Mouse (Mus musculus): ENCODE measurements at regions not wholly inside any gene's neighbourhood (a gene's known extent, or its start where the extent isn't known, plus 50 kb on each side); places are given as distances from the start of the nearest gene placed in this dataset.

DNA sequence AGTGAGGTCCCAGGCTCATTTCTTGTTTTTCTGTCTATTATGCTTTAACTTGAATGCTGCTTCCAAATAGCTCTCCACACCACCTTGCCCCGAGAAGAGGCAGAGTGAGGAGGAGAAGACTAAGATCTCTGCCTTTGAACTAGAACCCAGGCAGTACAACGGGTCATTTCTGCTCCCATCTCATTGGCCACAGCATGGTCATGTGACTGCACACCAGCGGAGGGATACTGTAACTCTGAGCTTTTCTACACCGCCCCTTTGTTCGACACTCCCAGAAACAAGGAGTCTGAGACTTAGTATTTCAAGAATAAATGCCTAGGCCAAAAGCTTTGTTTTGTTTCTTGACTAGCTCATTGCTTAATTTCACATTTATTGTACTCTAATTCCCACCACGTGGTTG lies 230.5 kb upstream of the Habp2 start:
- WGBS: 77% methylated on average over 6 of the region's 6 CpGs
- Histone ChIP-seq H3K4me3 (no peak overlapping the region), H3K4me1 (peaks cover 11% of the 10 kb centered on the region; the same call in 1 of the 2 replicates), H3K9me3 (replicated peaks) (no peaks in the 10 kb centered on the region), H3K36me3 (no peaks in the 10 kb centered on the region), H3K27me3 (ENCODE audit: low read depth, poor library complexity, severe bottlenecking) (0 out of 2 replicates have a peak, but pooled peaks cover 9% of the 10 kb centered on the region), H3K27ac (no peak overlapping the region)
- DNase-seq (ENCODE audit: low spot score): no peak

DNA sequence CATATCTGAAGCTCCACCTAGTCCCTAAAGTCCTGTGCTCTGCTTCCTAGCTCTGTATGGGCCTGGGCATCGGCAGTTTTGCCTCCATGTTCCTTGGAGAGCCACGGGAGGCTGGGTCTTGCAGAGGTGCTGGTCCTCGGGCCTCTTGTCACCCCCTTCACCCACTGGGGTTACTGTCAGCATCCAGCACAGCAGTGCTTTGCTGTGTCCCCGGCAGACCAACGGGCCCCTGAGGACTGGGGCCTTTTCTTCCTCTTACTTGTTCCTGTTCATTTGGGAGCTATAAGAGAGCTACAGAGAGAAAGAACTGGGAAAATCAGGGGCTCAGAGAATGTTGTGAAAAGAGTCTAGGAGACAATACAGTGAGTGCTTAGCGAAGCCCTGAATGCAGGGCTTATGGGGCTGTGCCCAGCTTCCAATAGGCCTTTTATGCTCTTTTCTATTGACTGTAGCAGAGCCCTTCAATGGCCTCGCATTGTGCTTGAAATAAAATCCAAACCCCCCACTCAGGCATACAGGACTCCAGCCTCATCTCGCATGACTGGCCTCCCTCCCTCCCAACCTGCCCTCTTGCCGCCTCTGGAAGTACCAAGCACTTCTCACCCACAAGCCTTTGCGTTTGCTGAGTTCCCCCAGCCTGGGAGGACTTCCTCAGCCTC lies 224.9 kb upstream of the Habp2 start:
- 75% methylated on average over 10 of the region's 10 CpGs for WGBS
- DNase-seq (ENCODE audit: low spot score): no peak
- Histone ChIP-seq H3K4me3 (no peak overlapping the region), H3K9me3 (replicated peaks) (no peaks in the 10 kb centered on the region), H3K27ac (no peak overlapping the region), H3K4me1 (0 out of 2 replicates have a peak, but pooled peaks cover 6% of the 10 kb centered on the region), H3K27me3 (ENCODE audit: low read depth, poor library complexity, severe bottlenecking) (0 out of 2 replicates have a peak, but pooled peaks cover 6% of the 10 kb centered on the region), H3K36me3 (no peaks in the 10 kb centered on the region)

DNA sequence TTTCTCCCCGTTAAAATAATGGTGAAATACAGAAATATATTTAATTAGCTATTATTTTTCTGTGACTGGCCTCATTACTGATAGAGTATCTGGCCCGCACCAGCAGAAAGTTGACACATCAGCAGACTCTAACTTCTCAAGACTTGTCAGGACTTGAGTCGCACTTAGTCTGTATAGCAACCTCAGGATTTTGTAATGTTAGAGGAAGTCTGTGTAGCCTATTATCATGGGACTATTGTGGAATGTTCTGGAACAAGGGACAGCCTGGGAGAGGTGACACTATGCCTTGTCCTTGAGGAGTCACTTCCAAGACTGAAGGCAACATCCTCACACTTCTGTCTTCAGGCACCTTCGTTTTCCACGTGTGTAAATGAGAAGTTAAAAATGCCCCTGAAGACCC lies 223.8 kb upstream of the Habp2 start:
- peaks cover 9% of the 10 kb centered on the region for H3K4me1 ChIP-seq
- H3K27ac ChIP-seq: no peak overlapping the region
- H3K4me3 ChIP-seq: no peak overlapping the region
- H3K27me3 ChIP-seq (ENCODE audit: low read depth, poor library complexity, severe bottlenecking): 0 out of 2 replicates have a peak, but pooled peaks cover 6% of the 10 kb centered on the region
- H3K36me3 ChIP-seq: no peaks in the 10 kb centered on the region
- H3K9me3 ChIP-seq (replicated peaks): no peaks in the 10 kb centered on the region
- WGBS: 76% methylated on average over 5 of the region's 5 CpGs
- no peak for DNase-seq (ENCODE audit: low spot score)

DNA sequence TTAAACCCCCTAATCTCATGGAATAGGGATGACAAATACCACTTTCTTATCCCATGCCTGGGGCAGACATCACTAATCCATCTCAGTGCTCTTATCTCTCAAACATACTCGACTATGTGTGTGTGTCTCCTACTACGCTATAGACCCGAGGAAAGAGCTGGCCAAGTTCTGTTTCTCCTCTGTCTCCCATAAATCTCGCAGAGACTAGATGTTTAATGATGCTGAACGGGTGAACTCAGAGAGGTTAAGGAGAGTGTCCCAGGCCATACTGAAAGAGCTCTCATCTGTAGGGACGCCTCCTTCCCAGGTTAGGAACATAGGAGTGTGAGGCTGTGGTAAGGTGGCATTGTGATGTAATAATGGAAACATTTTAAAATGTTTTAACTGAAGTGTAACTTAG lies 221.2 kb upstream of the Habp2 start:
- Histone ChIP-seq H3K4me1 (peaks cover 21% of the 10 kb centered on the region), H3K36me3 (no peaks in the 10 kb centered on the region), H3K27ac (no peak overlapping the region), H3K4me3 (no peak overlapping the region), H3K27me3 (ENCODE audit: low read depth, poor library complexity, severe bottlenecking) (peaks cover 11% of the 10 kb centered on the region), H3K9me3 (replicated peaks) (no peaks in the 10 kb centered on the region)
- WGBS: 60% methylated on average over 6 of the region's 6 CpGs
- DNase-seq (ENCODE audit: low spot score): no peak

DNA sequence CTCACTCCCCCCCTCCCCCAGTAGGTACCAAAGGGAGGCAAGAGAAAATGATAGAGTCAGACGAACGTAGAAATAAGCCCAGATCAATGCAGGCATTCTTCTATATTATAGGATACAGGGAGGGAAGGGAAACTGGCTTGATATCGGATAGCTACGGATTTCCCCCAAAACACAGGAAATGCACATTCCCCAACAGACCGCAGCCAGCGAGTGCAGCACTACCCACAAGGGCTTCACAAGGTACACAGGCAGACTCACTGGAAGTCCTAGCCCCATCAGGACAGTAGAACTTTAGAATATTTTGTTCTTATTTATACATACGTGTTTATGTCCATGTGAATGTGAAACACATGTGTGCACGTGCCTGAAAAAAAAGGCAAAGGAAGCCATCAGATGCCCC lies 218.8 kb upstream of the Habp2 start:
- Histone ChIP-seq H3K4me3 (no peak overlapping the region), H3K36me3 (no peaks in the 10 kb centered on the region), H3K27ac (peak overlapping the region; percentile 50; the same call in 1 of the 2 replicates), H3K27me3 (ENCODE audit: low read depth, poor library complexity, severe bottlenecking) (peaks cover 16% of the 10 kb centered on the region), H3K4me1 (peaks cover 34% of the 10 kb centered on the region), H3K9me3 (replicated peaks) (no peaks in the 10 kb centered on the region)
- 83% methylated on average over 8 of the region's 8 CpGs for WGBS
- DNase-seq (ENCODE audit: low spot score): no peak

DNA sequence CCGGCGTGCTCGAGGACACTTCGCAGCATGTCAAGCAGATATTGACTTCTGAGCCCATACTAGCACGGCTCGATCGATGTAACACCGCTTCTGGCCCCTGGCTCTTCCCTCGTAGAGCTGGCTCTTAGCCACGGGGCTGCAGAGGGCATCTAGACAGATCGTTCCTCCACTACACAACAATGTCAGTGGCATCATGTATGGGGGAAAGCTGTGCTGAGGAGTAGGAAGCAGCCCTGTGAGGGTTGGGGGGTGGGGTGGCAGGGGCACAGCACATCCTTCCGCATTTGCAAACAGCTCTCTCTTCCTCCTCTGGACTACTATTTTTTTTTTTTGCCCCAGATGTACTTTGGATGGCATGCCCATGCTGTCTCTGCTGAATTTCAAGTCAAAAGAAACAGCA lies 218.1 kb upstream of the Habp2 start:
- H3K27me3 ChIP-seq (ENCODE audit: low read depth, poor library complexity, severe bottlenecking): peaks cover 18% of the 10 kb centered on the region

DNA sequence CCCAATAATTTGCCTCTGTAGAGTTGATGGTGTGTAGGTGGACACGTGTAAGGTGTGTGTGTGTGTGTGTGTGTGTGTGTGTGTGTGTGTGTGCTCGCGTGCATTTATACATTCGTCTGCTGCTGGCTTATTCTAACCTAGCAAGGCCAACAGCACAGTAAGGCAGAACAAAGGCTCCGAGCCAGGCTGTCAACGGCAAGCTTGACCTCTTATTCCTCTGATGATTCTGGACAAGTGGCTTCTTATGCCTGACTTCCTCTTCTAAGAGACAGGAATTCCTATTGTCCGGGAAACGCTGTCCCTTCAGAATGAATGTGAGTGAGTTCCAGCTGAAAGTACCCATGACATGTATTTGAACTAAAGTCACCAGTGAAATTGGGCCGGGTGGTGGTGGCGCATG lies 217.7 kb upstream of the Habp2 start:
- Histone ChIP-seq H3K9me3 (replicated peaks) (no peaks in the 10 kb centered on the region), H3K27me3 (ENCODE audit: low read depth, poor library complexity, severe bottlenecking) (peaks cover 20% of the 10 kb centered on the region), H3K36me3 (no peaks in the 10 kb centered on the region), H3K4me1 (peaks cover 32% of the 10 kb centered on the region), H3K4me3 (no peak overlapping the region), H3K27ac (peak overlapping the region; percentile 16; the same call in 1 of the 2 replicates)
- DNase-seq (ENCODE audit: low spot score): peak; percentile 31
- WGBS: 86% methylated on average over 10 of the region's 10 CpGs

More for the DNA sequence above, 218.1 kb upstream of the Habp2 start:
- H3K4me1 ChIP-seq: peaks cover 32% of the 10 kb centered on the region
- H3K36me3 ChIP-seq: no peaks in the 10 kb centered on the region
- H3K4me3 ChIP-seq: no peak overlapping the region
- WGBS: 90% methylated on average over 12 of the region's 12 CpGs
- no peaks in the 10 kb centered on the region for H3K9me3 ChIP-seq (replicated peaks)
- DNase-seq (ENCODE audit: low spot score): peak; percentile 26
- peak overlapping the region; percentile 16; the same call in 1 of the 2 replicates for H3K27ac ChIP-seq

DNA sequence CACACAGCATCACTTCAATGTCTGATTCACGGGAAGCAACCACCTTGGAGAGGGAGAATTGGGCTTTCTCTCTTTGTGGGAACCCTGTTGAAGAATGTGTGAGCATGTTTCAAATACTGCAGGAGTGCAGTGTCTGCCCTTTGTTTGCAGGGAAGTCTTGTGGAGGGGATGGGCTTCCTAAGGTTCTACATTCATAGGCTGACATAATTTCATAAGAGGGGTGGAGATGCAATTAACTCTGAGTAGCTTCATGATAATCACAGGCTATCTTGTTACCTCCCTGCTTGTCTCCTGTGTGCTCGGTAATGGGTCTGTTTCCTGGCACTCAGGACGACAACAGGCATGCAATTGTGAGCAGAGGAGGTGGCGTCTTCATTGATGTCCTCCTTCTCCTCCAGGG lies 215.6 kb upstream of the Habp2 start:
- Histone ChIP-seq H3K9me3 (replicated peaks) (no peaks in the 10 kb centered on the region), H3K36me3 (no peaks in the 10 kb centered on the region), H3K4me3 (no peak overlapping the region), H3K27ac (peak overlapping the region; percentile 70), H3K27me3 (ENCODE audit: low read depth, poor library complexity, severe bottlenecking) (peaks cover 17% of the 10 kb centered on the region), H3K4me1 (peaks cover 38% of the 10 kb centered on the region)
- 58% methylated on average over 4 of the region's 4 CpGs for WGBS
- no peak for DNase-seq (ENCODE audit: low spot score)

DNA sequence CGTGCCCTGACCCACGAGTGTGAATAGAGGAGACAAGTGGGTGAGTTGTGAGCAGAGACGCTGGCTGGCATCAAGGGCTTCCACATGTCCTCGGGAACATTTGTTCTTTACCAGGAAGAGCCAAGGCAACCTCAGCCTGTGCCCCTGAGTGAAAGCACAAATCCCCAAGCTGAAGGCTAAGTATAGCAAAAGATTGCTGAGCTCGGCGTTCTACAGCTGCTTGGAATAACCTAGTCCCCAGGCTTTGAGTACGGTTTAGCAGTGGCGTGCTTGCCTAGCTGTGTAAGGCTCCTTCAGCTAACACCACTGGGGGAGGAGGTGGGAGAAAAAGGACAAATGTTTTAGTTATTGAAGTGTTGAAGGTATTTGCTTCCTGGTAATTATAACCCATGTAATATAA lies 210.8 kb upstream of the Habp2 start:
- no peaks in the 10 kb centered on the region for H3K9me3 ChIP-seq (replicated peaks)
- no peak overlapping the region for H3K27ac ChIP-seq
- DNase-seq (ENCODE audit: low spot score): no peak
- no peaks in the 10 kb centered on the region for H3K36me3 ChIP-seq
- no peak overlapping the region for H3K4me3 ChIP-seq
- peaks cover 23% of the 10 kb centered on the region for H3K4me1 ChIP-seq
- H3K27me3 ChIP-seq (ENCODE audit: low read depth, poor library complexity, severe bottlenecking): peaks cover 38% of the 10 kb centered on the region
- 87% methylated on average over 8 of the region's 8 CpGs for WGBS

DNA sequence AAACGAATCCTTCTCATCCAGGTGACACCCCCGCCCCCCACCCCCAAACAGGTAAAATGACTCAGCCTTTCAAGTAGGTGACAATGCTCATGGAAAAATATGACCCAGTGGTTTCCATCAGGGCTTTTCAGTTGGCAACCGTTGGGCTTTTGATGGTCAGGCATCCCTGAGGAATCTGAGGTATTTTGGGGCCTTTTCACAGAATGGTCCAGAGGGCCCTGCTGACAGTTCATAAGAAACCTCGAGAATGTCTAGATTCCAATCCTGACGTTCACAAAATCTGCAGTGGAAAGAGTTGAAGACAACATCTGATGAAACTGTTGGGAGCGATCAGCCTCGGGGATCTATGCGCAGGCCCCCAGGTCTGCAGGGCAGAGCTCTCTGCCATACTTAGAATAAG lies 209.4 kb upstream of the Habp2 start:
- no peaks in the 10 kb centered on the region for H3K9me3 ChIP-seq (replicated peaks)
- no peak overlapping the region for H3K4me3 ChIP-seq
- H3K27ac ChIP-seq: no peak overlapping the region
- WGBS: 85% methylated on average over 8 of the region's 8 CpGs
- peaks cover 45% of the 10 kb centered on the region for H3K27me3 ChIP-seq (ENCODE audit: low read depth, poor library complexity, severe bottlenecking)
- H3K4me1 ChIP-seq: peaks cover 13% of the 10 kb centered on the region; the same call in 1 of the 2 replicates
- H3K36me3 ChIP-seq: no peaks in the 10 kb centered on the region
- no peak for DNase-seq (ENCODE audit: low spot score)

DNA sequence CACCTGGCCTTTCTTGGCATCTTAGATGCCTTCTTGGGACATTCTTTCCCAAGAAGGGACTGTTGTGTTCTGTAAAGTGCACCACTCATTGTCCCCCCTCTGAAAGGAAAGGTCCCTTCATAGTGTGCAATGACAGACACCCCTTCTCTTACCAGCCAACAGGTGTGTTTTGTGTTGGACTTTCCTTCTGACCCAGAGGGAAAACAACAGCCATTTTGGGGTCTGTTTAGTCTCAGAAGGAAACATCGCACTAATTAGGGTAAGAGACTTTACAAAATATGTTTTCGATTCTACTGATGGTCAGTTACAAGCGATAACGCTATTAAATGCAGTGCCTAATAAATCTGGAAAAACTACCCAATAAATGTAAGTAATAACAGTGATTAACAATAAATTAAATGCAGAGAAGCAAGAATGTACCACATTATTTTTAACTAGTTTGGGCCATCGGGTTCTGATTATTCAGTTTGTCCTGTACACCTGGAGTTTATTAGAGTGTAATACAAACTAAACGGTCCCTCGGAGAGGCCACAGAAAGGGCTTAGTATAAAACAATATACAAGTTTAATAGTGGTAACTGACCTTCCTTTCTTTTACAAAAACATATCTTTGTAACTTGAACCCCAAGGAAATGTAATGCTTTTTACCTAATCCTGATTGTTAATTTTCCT lies 200.4 kb upstream of the Habp2 start:
- Histone ChIP-seq H3K27me3 (ENCODE audit: low read depth, poor library complexity, severe bottlenecking) (peaks cover 34% of the 10 kb centered on the region), H3K4me1 (peaks cover 45% of the 10 kb centered on the region), H3K27ac (peak overlapping the region; percentile 81), H3K36me3 (peaks cover 7% of the 10 kb centered on the region; the same call in 1 of the 2 replicates), H3K9me3 (replicated peaks) (peaks cover 5% of the 10 kb centered on the region; the same call in 1 of the 2 replicates), H3K4me3 (no peak overlapping the region)
- 27% methylated on average over 7 of the region's 7 CpGs for WGBS
- DNase-seq (ENCODE audit: low spot score): no peak

DNA sequence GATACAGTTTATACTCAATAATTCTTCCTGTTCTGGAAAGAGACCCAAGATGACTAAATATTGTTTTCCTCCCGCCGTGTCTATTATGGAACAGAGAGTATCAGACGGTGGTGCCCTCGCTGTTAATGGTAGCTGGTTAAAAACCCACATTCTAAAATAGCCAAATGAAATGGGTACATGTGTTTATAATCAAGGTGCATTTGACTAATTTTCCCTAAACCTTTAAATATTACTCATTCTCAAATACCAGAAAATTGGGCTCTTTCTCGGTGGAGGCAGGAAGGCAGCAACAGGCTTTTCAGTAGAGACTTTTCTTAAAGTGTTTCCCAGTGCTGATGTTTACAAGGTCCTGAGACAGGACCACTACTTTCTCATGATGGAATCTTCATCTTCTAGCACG lies 199.8 kb upstream of the Habp2 start:
- peaks cover 45% of the 10 kb centered on the region for H3K4me1 ChIP-seq
- H3K9me3 ChIP-seq (replicated peaks): peaks cover 5% of the 10 kb centered on the region; the same call in 1 of the 2 replicates
- no peak overlapping the region for H3K4me3 ChIP-seq
- 35% methylated on average over 6 of the region's 6 CpGs for WGBS
- peaks cover 7% of the 10 kb centered on the region; the same call in 1 of the 2 replicates for H3K36me3 ChIP-seq
- H3K27ac ChIP-seq: peak overlapping the region; percentile 81; the same call in 1 of the 2 replicates
- H3K27me3 ChIP-seq (ENCODE audit: low read depth, poor library complexity, severe bottlenecking): peaks cover 34% of the 10 kb centered on the region
- DNase-seq (ENCODE audit: low spot score): no peak

DNA sequence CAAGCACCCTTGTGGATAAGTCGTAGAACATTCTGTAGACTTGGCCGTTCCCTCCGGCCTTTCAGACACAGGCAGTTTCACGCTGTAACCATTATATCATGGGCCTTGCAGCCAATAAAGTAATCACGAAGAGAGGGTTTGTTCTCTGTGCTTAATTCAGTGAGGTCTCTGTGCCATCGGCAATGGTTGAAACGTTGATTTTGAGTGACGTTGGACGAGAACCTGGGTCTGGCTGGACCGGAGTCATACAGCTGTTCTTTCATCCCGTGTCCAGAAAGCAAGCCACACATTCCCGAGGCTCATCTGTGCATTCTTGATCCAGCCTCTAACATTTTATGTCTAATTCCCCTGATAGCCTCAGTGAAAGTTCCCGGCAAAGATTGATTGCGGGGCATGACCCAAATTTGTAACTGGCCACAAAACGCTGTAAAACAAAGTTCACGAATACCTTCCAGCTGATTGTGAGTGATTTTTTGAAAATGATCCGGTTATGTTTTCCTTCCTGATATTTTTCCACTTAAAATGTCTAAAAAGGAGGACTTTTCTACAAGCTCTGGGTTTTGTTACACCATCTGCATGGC lies 197.1 kb upstream of the Habp2 start:
- H3K4me3 ChIP-seq: no peak overlapping the region
- WGBS: 75% methylated on average over 17 of the region's 17 CpGs
- H3K4me1 ChIP-seq: peaks cover 58% of the 10 kb centered on the region
- peak overlapping the region; percentile 64; the same call in 1 of the 2 replicates for H3K27ac ChIP-seq
- DNase-seq (ENCODE audit: low spot score): no peak
- H3K9me3 ChIP-seq (replicated peaks): no peaks in the 10 kb centered on the region
- H3K36me3 ChIP-seq: no peaks in the 10 kb centered on the region
- H3K27me3 ChIP-seq (ENCODE audit: low read depth, poor library complexity, severe bottlenecking): peaks cover 57% of the 10 kb centered on the region

Data from limb, embryonic 10.5 days (tissue).